Comparison of ENCODE assay signal across 18 mouse cellular contexts in the genomic region with DNA sequence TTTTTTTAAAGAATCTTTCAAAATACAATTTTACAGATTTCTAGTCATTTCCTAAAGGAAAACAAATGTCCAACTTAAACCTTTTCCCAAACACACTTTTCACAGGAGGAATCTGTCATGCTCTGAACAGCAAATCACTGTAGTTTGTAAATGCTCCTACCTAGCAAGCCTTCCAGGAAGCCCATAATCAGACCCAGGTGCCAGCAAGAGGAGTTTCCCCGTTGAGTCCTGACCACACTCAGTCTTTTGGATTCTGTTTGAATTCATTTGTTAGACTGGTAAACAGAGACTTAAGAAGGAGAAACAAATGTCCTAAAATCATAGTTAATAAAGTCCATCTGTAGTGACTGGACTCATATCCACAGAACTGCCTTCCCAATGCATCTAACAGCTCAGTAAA. TPM values are rescaled to one million over a fixed set of nuclear protein-coding genes. Genes with fewer than 3 reads are reported as not detected.
DNase-seq lines count a peak whose midpoint lies in the region; ATAC-seq lines count a peak whose summit lies in the region.
"Had no signal": no experiment of that assay in that cellular context is flagged by ENCODE, and none has a peak within 500 bp of the region (broad histone marks: within the 10 kb centered on the region; RNA-seq: fewer than 3 reads in every experiment).

No protein-coding gene starts in this region.

- H3K9ac ChIP-seq in limb, embryonic 12.5 days (replicated peaks) = no peak overlapping the region
- H3K9ac ChIP-seq in forebrain, embryonic 16.5 days (replicated peaks; ENCODE audit: low read depth, low read length) = no peak overlapping the region
- H3K9ac ChIP-seq in kidney, embryonic 14.5 days (ENCODE audit: low read depth, low read length) = no peak overlapping the region
- H3K9ac ChIP-seq: forebrain, embryonic 15.5 days; heart, embryonic 12.5 days had no signal

- H3K4me3 ChIP-seq in embryonic facial prominence, embryonic 10.5 days = no peak overlapping the region
- H3K4me3 ChIP-seq in limb, embryonic 12.5 days (replicated peaks) = no peak overlapping the region
- no peak overlapping the region for H3K4me3 ChIP-seq in forebrain, embryonic 16.5 days (replicated peaks; ENCODE audit: low read length)
- H3K4me3 ChIP-seq in kidney, embryonic 14.5 days (ENCODE audit: low read length) = no peak overlapping the region
- H3K4me3 ChIP-seq: forebrain, embryonic 15.5 days; heart, adult 2 months; heart, embryonic 12.5 days had no signal

- H3K27ac ChIP-seq in embryonic facial prominence, embryonic 10.5 days (replicated peaks) = no peak overlapping the region
- peak overlapping the region; percentile 35; the same call in 1 of the 2 replicates for H3K27ac ChIP-seq in limb, embryonic 12.5 days
- no peak overlapping the region for H3K27ac ChIP-seq in forebrain, embryonic 16.5 days (ENCODE audit: low read length)
- no peak overlapping the region for H3K27ac ChIP-seq in kidney, embryonic 14.5 days (ENCODE audit: low read depth, low read length)
- H3K27ac ChIP-seq: forebrain, embryonic 15.5 days; heart, adult 2 months had no signal

- no peaks in the 10 kb centered on the region for H3K9me3 ChIP-seq in embryonic facial prominence, embryonic 10.5 days
- no peaks in the 10 kb centered on the region for H3K9me3 ChIP-seq in limb, embryonic 12.5 days
- H3K9me3 ChIP-seq in forebrain, embryonic 16.5 days (ENCODE audit: control insufficient read depth, low read length) = no peaks in the 10 kb centered on the region
- no peaks in the 10 kb centered on the region for H3K9me3 ChIP-seq in kidney, embryonic 14.5 days (ENCODE audit: control insufficient read depth, low read length)
- H3K9me3 ChIP-seq: forebrain, embryonic 15.5 days; G1E; heart, embryonic 12.5 days had no signal

- WGBS in embryonic facial prominence, embryonic 10.5 days = 29% methylated on average over 1 of the region's 1 CpGs
- WGBS in limb, embryonic 12.5 days = 19% methylated on average over 1 of the region's 1 CpGs
- 81% methylated on average over 1 of the region's 1 CpGs for WGBS in forebrain, embryonic 16.5 days
- 68% methylated on average over 1 of the region's 1 CpGs for WGBS in kidney, embryonic 14.5 days

- H3K27me3 ChIP-seq in embryonic facial prominence, embryonic 10.5 days (replicated peaks; ENCODE audit: low read depth, poor library complexity, severe bottlenecking) = no peaks in the 10 kb centered on the region
- H3K27me3 ChIP-seq in limb, embryonic 12.5 days = no peaks in the 10 kb centered on the region
- H3K27me3 ChIP-seq in forebrain, embryonic 16.5 days (replicated peaks; ENCODE audit: control insufficient read depth, insufficient read depth, low read length) = no peaks in the 10 kb centered on the region
- H3K27me3 ChIP-seq in kidney, embryonic 14.5 days (ENCODE audit: control insufficient read depth, insufficient read depth, low read length) = no peaks in the 10 kb centered on the region
- H3K27me3 ChIP-seq: forebrain, embryonic 15.5 days; heart, embryonic 12.5 days had no signal

- H3K36me3 ChIP-seq in embryonic facial prominence, embryonic 10.5 days (replicated peaks) = no peaks in the 10 kb centered on the region
- no peaks in the 10 kb centered on the region for H3K36me3 ChIP-seq in limb, embryonic 12.5 days
- 0 out of 2 replicates have a peak, but pooled peaks cover 2% of the 10 kb centered on the region for H3K36me3 ChIP-seq in forebrain, embryonic 16.5 days (ENCODE audit: control insufficient read depth, insufficient read depth)
- H3K36me3 ChIP-seq in kidney, embryonic 14.5 days (ENCODE audit: control insufficient read depth, insufficient read depth, low read length) = no peaks in the 10 kb centered on the region
- H3K36me3 ChIP-seq: G1E had no signal

- peaks cover 16% of the 10 kb centered on the region for H3K4me1 ChIP-seq in embryonic facial prominence, embryonic 10.5 days
- H3K4me1 ChIP-seq in limb, embryonic 12.5 days (replicated peaks) = peaks cover 13% of the 10 kb centered on the region; the same call in 1 of the 2 replicates
- peaks cover 5% of the 10 kb centered on the region for H3K4me1 ChIP-seq in forebrain, embryonic 16.5 days (replicated peaks; ENCODE audit: control insufficient read depth, insufficient read depth, low read length)
- no peaks in the 10 kb centered on the region for H3K4me1 ChIP-seq in kidney, embryonic 14.5 days (ENCODE audit: control insufficient read depth, insufficient read depth, low read length)
- H3K4me1 ChIP-seq: heart, embryonic 12.5 days had no signal

- no peak overlapping the region for H3K4me2 ChIP-seq in limb, embryonic 12.5 days
- no peak overlapping the region for H3K4me2 ChIP-seq in forebrain, embryonic 16.5 days (ENCODE audit: low read length)
- no peak overlapping the region for H3K4me2 ChIP-seq in kidney, embryonic 14.5 days (replicated peaks; ENCODE audit: low read depth, low read length)
- H3K4me2 ChIP-seq: forebrain, embryonic 15.5 days; heart, embryonic 12.5 days had no signal

- ATAC-seq in limb, embryonic 12.5 days (ENCODE audit: insufficient number of reproducible peaks, insufficient read depth, low FRiP score, low TSS enrichment, low read depth) = no peak
- no peak for ATAC-seq in forebrain, embryonic 16.5 days
- no peak for ATAC-seq in kidney, embryonic 14.5 days (ENCODE audit: low FRiP score, low TSS enrichment)
- ATAC-seq: forebrain, embryonic 15.5 days; hindbrain, embryonic 16.5 days had no signal

- peak; percentile 50 for DNase-seq in embryo, embryonic 10.5 days (ENCODE audit: low spot score)
- DNase-seq in embryonic facial prominence, embryonic 10.5 days (ENCODE audit: low spot score) = peak; percentile 68
- DNase-seq in forelimb bud, embryonic 11.5 days (ENCODE audit: low read depth, low spot score) = peak; percentile 64
- no peak for DNase-seq in kidney, postnatal 4 days
- no peak for DNase-seq in liver
- DNase-seq: adrenal gland, postnatal 10 days; cerebellum, adult 11-12 months; cerebellum, adult 9-10 months; cerebellum, postnatal 25 days; gastrocnemius, postnatal 14 days; heart, adult 2 months had no signal

RNA-seq across cellular contexts. Expression of gene Cttnbp2, which starts 40.1 kb away (rescaled TPM):
- 10.9 and 14.9 TPM in 2 replicates for polyA plus RNA-seq in embryonic facial prominence, embryonic 10.5 days (2016; fragmentation: Nextera tagmentation; extraction: Ambion mirVana)
- polyA plus RNA-seq in limb, embryonic 12.5 days (2016; fragmentation: Nextera tagmentation; extraction: Ambion mirVana) = 20.4 and 22.7 TPM in 2 replicates
- polyA plus RNA-seq in forebrain, embryonic 16.5 days (2015; fragmentation: Nextera tagmentation; extraction: Ambion mirVana) = 124 and 134 TPM in 2 replicates
- polyA plus RNA-seq in kidney, embryonic 14.5 days (2014; fragmentation: Nextera tagmentation; extraction: Ambion mirVana) = 13.5 and 25.9 TPM in 2 replicates
- polyA plus RNA-seq: G1E had no signal

Comparison
In these comparisons a context has a peak if more than half of its experiments do, and no peak if none do; other contexts are left out.
1. DNase-seq: peak in embryo, embryonic 10.5 days (single experiment), embryonic facial prominence, embryonic 10.5 days (single experiment) and forelimb bud, embryonic 11.5 days (single experiment); none in kidney, postnatal 4 days (0 of 2) and liver (single experiment).